Mouse (Mus musculus) naive thymus-derived CD4-positive, alpha-beta T cell, adult 2 months (primary cell): ENCODE results near the gene Irs2.

ENCODE experiments used
- DNase-seq: peaks from one replicate; pipeline ENCODE4 v3.0.0-alpha.2; 2011; ENCODE audit warnings: low read depth

Gene Irs2

GRCm38 (mm10) chr8:11008379-11008775, at the start of gene Irs2:
Irs2 (minus strand) TSS chr8:11008458.
- no peak for DNase-seq

GRCm38 (mm10) chr8:11056665-11057064, 48.4 kb upstream of the Irs2 start:
- no peak for DNase-seq

GRCm38 (mm10) chr8:11056175-11056563, 47.9 kb upstream of the Irs2 start:
- DNase-seq, result no peak

GRCm38 (mm10) chr8:11055557-11056174, 47.4 kb upstream of the Irs2 start:
- no peak for DNase-seq

- DNase-seq, result no peak
These were observed 41.6 kb upstream of the Irs2 start for GRCm38 (mm10) chr8:11049835-11050234.

- no peak for DNase-seq
These were observed 39.6 kb upstream of the Irs2 start for GRCm38 (mm10) chr8:11047812-11048211.

- no peak for DNase-seq
These were observed 36.4 kb upstream of the Irs2 start for GRCm38 (mm10) chr8:11044660-11045059.

- no peak for DNase-seq
These were observed 35.3 kb upstream of the Irs2 start for GRCm38 (mm10) chr8:11043591-11043990.

- no peak for DNase-seq
These were observed 34.8 kb upstream of the Irs2 start for GRCm38 (mm10) chr8:11042872-11043587.

- no peak for DNase-seq
These were observed 31.8 kb upstream of the Irs2 start for GRCm38 (mm10) chr8:11040088-11040487.

GRCm38 (mm10) chr8:11038788-11039187, 30.5 kb upstream of the Irs2 start:
- DNase-seq, result no peak

- no peak for DNase-seq
These were observed 30.1 kb upstream of the Irs2 start for GRCm38 (mm10) chr8:11038367-11038766.

- no peak for DNase-seq
These were observed 28.5 kb upstream of the Irs2 start for GRCm38 (mm10) chr8:11036790-11037189.

GRCm38 (mm10) chr8:11035628-11036416, 27.6 kb upstream of the Irs2 start:
- no peak for DNase-seq

GRCm38 (mm10) chr8:11024871-11025270, 16.6 kb upstream of the Irs2 start:
- DNase-seq, result no peak

- DNase-seq, result no peak
These were observed 12.8 kb upstream of the Irs2 start for GRCm38 (mm10) chr8:11020949-11021572.

GRCm38 (mm10) chr8:11015622-11016021, 7.4 kb upstream of the Irs2 start:
- DNase-seq, result no peak

GRCm38 (mm10) chr8:11013258-11013657, 5.0 kb upstream of the Irs2 start:
- peak; percentile 62 for DNase-seq

- DNase-seq, result no peak
These were observed 3.7 kb upstream of the Irs2 start for GRCm38 (mm10) chr8:11011787-11012485.

- no peak for DNase-seq
These were observed 2.8 kb upstream of the Irs2 start for GRCm38 (mm10) chr8:11010913-11011605.

- no peak for DNase-seq
These were observed 2.1 kb upstream of the Irs2 start for GRCm38 (mm10) chr8:11010398-11010797.
